Mouse (Mus musculus): ENCODE measurements around the gene Tmem135.

DNA sequence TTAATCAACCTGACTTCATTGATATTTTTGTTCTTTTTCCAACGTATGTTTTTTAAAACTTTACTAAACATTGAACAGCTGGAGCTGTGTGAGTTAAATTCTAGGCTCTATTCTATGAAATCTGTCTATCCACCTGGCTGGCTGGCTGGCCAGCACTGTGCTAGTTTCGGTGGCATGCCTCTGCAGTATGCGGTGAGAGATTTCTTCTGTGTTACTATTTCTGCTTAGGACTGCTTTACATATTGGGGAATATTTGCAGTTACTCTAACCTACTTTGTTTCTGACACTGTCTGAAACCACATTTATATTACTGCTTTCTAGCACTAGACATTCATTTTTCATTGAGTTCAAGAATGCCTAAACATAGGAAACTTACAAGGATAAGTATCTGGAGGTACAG, 150.2 kb downstream of the Tmem135 start:
- TF ChIP-seq POLR2A (IDR thresholded peaks at IDR 0.05; ENCODE audit: low read depth, low read length) (no peak), CTCF (conservative IDR thresholded peaks at IDR 0.05; ENCODE audit: insufficient read depth, insufficient read length, low read depth, low read length) (no peak)
